Comparison of ENCODE assay signal across 23 mouse cellular contexts in the genomic region with DNA sequence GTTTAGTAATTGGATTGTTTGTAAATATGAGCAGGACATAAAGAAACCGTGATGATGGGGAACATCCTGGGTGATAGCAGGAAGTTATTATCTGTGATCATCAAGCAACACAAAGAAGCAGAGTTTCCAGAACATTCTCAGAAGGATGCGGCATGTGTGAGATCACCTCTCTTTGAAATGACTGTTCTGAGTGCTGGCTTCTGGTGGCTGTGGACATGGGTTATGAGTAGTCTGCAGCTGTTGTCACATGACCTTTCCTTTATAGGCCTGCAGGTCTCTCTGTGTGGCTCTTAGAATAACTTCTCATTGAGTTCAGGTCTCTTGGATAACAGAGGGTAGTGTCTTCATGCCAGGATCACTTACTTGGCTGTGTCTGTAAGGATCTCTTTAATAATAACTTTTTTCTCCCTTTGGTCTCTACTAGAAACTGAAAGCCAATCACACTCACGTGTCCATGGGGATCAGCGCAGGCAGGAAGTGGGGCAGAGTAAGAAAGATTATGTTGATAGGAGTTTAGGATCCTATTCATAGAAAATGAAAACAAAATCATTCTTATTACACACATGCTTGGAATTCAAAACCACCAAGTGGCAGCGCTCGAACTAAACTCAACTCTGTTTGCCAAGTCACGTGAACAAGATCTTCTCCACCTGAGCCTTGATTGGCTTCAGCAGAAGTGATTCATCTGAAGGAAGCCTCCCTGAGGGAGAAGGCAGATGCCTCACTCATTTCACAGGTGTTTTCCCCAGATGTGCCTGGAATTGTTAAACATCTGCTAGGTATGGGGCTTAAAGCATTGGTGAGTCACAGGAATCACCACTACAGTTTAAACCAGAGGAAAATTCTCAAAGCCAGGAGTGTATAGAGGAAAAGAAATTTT.
DNase-seq lines count a peak whose midpoint lies in the region; ATAC-seq and TF ChIP-seq lines count a peak whose summit lies in the region.
"Had no signal": no experiment of that assay in that cellular context is flagged by ENCODE, and none has a peak within 500 bp of the region (broad histone marks: within the 10 kb centered on the region; RNA-seq: fewer than 3 reads in every experiment).

No protein-coding gene starts in this region.

- in situ Hi-C loops in CH12.LX (cut with MboI; ENCODE audit: low pct_ligation_motif_present, low pct_unique_long_range_greater_than_20kb, low sequenced_read_pairs) = no loop called here

- H3K27ac ChIP-seq in CH12.LX (ENCODE audit: insufficient read depth, low read depth) = no peak overlapping the region
- no peak overlapping the region for H3K27ac ChIP-seq in liver, postnatal 0 days (ENCODE audit: low read depth)
- H3K27ac ChIP-seq in midbrain, embryonic 10.5 days (replicated peaks) = no peak overlapping the region
- no peak overlapping the region for H3K27ac ChIP-seq in intestine, embryonic 15.5 days
- H3K27ac ChIP-seq: embryonic facial prominence, embryonic 13.5 days; forebrain, embryonic 15.5 days; heart, embryonic 10.5 days; hindbrain, embryonic 13.5 days; hindbrain, postnatal 0 days had no signal

- H3ac ChIP-seq in C2C12 (ENCODE audit: control insufficient read depth, insufficient read length, low read depth) = no peak overlapping the region

- 0 out of 2 replicates have a peak overlapping the region, but pooled peaks have one; percentile 7 for H3K4me2 ChIP-seq in CH12.LX (ENCODE audit: insufficient read depth, low read depth, poor library complexity, severe bottlenecking)
- H3K4me2 ChIP-seq in liver, postnatal 0 days (ENCODE audit: low read depth, low read length) = no peak overlapping the region
- no peak overlapping the region for H3K4me2 ChIP-seq in intestine, embryonic 15.5 days (replicated peaks)
- H3K4me2 ChIP-seq: embryonic facial prominence, embryonic 13.5 days; forebrain, embryonic 15.5 days; hindbrain, embryonic 13.5 days had no signal

- no peaks in the 10 kb centered on the region for H3K79me3 ChIP-seq in C2C12 (ENCODE audit: low read depth)

- peak; percentile 26 for DNase-seq in CH12.LX (ENCODE audit: extremely low read depth)
- DNase-seq in thymus, postnatal 14 days = no peak
- DNase-seq in liver, postnatal 0 days = no peak
- no peak for DNase-seq in midbrain, embryonic 10.5 days (ENCODE audit: low spot score)
- DNase-seq: adrenal gland, adult 8-10 months; adrenal gland, postnatal 36 days; cerebellum, adult 2 months; cerebellum, postnatal 10 days; embryo, embryonic 11 days; gastrocnemius, postnatal 36 days; heart, adult 18-20 months; heart, postnatal 10 days had no signal

- no peaks in the 10 kb centered on the region for H3K36me3 ChIP-seq in C2C12 (ENCODE audit: control insufficient read depth, insufficient read depth)
- no peaks in the 10 kb centered on the region for H3K36me3 ChIP-seq in CH12.LX (replicated peaks in 1 of 2; ENCODE audit: control insufficient read depth in 1 of 2, insufficient read depth in 1 of 2, low read length in 1 of 2)
- no peaks in the 10 kb centered on the region for H3K36me3 ChIP-seq in liver, postnatal 0 days (replicated peaks; ENCODE audit: insufficient read depth, low read length)
- no peaks in the 10 kb centered on the region for H3K36me3 ChIP-seq in midbrain, embryonic 10.5 days
- H3K36me3 ChIP-seq in intestine, embryonic 15.5 days = no peaks in the 10 kb centered on the region
- H3K36me3 ChIP-seq: embryonic facial prominence, embryonic 13.5 days; forebrain, embryonic 15.5 days; heart, embryonic 10.5 days; hindbrain, embryonic 13.5 days had no signal

- TF ChIP-seq RAD21 in CH12.LX (IDR thresholded peaks at IDR 0.05; ENCODE audit: low read depth, low read length) = no peak

- no peak overlapping the region for H3K4me3 ChIP-seq in C2C12 (ENCODE audit: insufficient read depth, poor library complexity, severe bottlenecking)
- no peak overlapping the region for H3K4me3 ChIP-seq in CH12.LX (replicated peaks in 1 of 3; ENCODE audit: low read depth in 2 of 3, low read length in 2 of 3, poor library complexity in 1 of 3)
- H3K4me3 ChIP-seq in liver, postnatal 0 days (ENCODE audit: low read depth, low read length) = no peak overlapping the region
- no peak overlapping the region for H3K4me3 ChIP-seq in midbrain, embryonic 10.5 days
- no peak overlapping the region for H3K4me3 ChIP-seq in intestine, embryonic 15.5 days (replicated peaks)
- H3K4me3 ChIP-seq: embryonic facial prominence, embryonic 13.5 days; erythroblast, embryonic 14.5 days; forebrain, embryonic 15.5 days; heart, embryonic 10.5 days; hindbrain, embryonic 13.5 days had no signal

- ATAC-seq in common myeloid progenitor, adult 5-6 weeks (replicated peaks; ENCODE audit: low read depth, poor library complexity, severe bottlenecking) = peak; percentile 58; the same call in 1 of the 2 replicates
- peak; percentile 77 for ATAC-seq in inflammation-experienced regulatory T-cells, adult 6 months
- no peak for ATAC-seq in liver, postnatal 0 days
- ATAC-seq in intestine, embryonic 15.5 days = no peak
- ATAC-seq: forebrain, embryonic 15.5 days; hindbrain, postnatal 0 days; intestine, postnatal 0 days had no signal

- no peaks in the 10 kb centered on the region for H3K9me3 ChIP-seq in CH12.LX (replicated peaks; ENCODE audit: low read length)
- H3K9me3 ChIP-seq in liver, postnatal 0 days (ENCODE audit: low read length) = no peaks in the 10 kb centered on the region
- no peaks in the 10 kb centered on the region for H3K9me3 ChIP-seq in midbrain, embryonic 10.5 days (replicated peaks)
- H3K9me3 ChIP-seq in intestine, embryonic 15.5 days = no peaks in the 10 kb centered on the region
- H3K9me3 ChIP-seq: embryonic facial prominence, embryonic 13.5 days; forebrain, embryonic 15.5 days; heart, embryonic 10.5 days; hindbrain, embryonic 13.5 days had no signal

- no peak for TF ChIP-seq POLR2A in CH12.LX (IDR thresholded peaks at IDR 0.05; ENCODE audit: low read depth, low read length)

- TF ChIP-seq EP300 in CH12.LX (IDR thresholded peaks at IDR 0.05; ENCODE audit: low read length) = no peak
- TF ChIP-seq EP300 in liver, postnatal 0 days (IDR thresholded peaks at IDR 0.05; ENCODE audit: low read depth) = no peak

- H3K79me2 ChIP-seq in C2C12 (ENCODE audit: control insufficient read depth, insufficient read depth) (no peaks in the 10 kb centered on the region), CH12.LX (replicated peaks; ENCODE audit: control insufficient read depth, extremely low read depth, insufficient read depth, poor library complexity, severe bottlenecking) (no peaks in the 10 kb centered on the region)

- H3K4me1 ChIP-seq in CH12.LX (ENCODE audit: control insufficient read depth in 1 of 2, insufficient read depth in 2 of 2) = peaks cover 2 to 14% of the 10 kb centered on the region in 2 experiments; a peak in 3 of 4 replicates
- H3K4me1 ChIP-seq in liver, postnatal 0 days (ENCODE audit: insufficient read depth) = no peaks in the 10 kb centered on the region
- H3K4me1 ChIP-seq in midbrain, embryonic 10.5 days = no peaks in the 10 kb centered on the region
- no peaks in the 10 kb centered on the region for H3K4me1 ChIP-seq in intestine, embryonic 15.5 days (replicated peaks)
- H3K4me1 ChIP-seq: embryonic facial prominence, embryonic 13.5 days; forebrain, embryonic 15.5 days; heart, embryonic 10.5 days; hindbrain, embryonic 13.5 days had no signal

- TF ChIP-seq CTCF in C2C12 (IDR thresholded peaks at IDR 0.05; ENCODE audit: control insufficient read depth, insufficient read depth, insufficient read length) (no peak), CH12.LX (conservative IDR thresholded peaks at IDR 0.05 in 1 of 2, IDR thresholded peaks at IDR 0.05 in 1 of 2; ENCODE audit: low read depth in 2 of 2, low read length in 2 of 2) (no peak)
- TF ChIP-seq CTCF in liver, postnatal 0 days (IDR thresholded peaks at IDR 0.05; ENCODE audit: low read depth) = no peak

- 73% methylated on average over 7 of the region's 7 CpGs for WGBS in liver, postnatal 0 days (ENCODE audit: insufficient replicate concordance)
- 90% methylated on average over 7 of the region's 7 CpGs for WGBS in midbrain, embryonic 10.5 days
- 78% methylated on average over 7 of the region's 7 CpGs for WGBS in intestine, embryonic 15.5 days

- no peak overlapping the region for H3K9ac ChIP-seq in CH12.LX (ENCODE audit: insufficient read depth, low read depth)
- H3K9ac ChIP-seq in liver, postnatal 0 days (replicated peaks) = no peak overlapping the region
- H3K9ac ChIP-seq in intestine, embryonic 15.5 days = no peak overlapping the region
- H3K9ac ChIP-seq: embryonic facial prominence, embryonic 13.5 days; forebrain, embryonic 15.5 days; hindbrain, embryonic 13.5 days had no signal

- dilution Hi-C loops in CH12.LX (cut with MboI; ENCODE audit: extremely low pct_ligation_motif_present, extremely low pct_unique_long_range_greater_than_20kb, low sequenced_read_pairs) = no loop called here

- H3K27me3 ChIP-seq in C2C12 (ENCODE audit: control insufficient read depth, insufficient read depth, insufficient read length) (no peaks in the 10 kb centered on the region), CH12.LX (replicated peaks) (no peaks in the 10 kb centered on the region)
- no peaks in the 10 kb centered on the region for H3K27me3 ChIP-seq in liver, postnatal 0 days (ENCODE audit: insufficient read depth, low read length)
- no peaks in the 10 kb centered on the region for H3K27me3 ChIP-seq in midbrain, embryonic 10.5 days (ENCODE audit: low read depth, poor library complexity, severe bottlenecking)
- H3K27me3 ChIP-seq in intestine, embryonic 15.5 days (replicated peaks) = no peaks in the 10 kb centered on the region
- H3K27me3 ChIP-seq: embryonic facial prominence, embryonic 13.5 days; forebrain, embryonic 15.5 days; hindbrain, embryonic 13.5 days had no signal

TF ChIP-seq in C2C12, 6 proteins besides CTCF, POLR2A, EP300 and RAD21:
- peak; percentile 96 for TF ChIP-seq USF1 (IDR thresholded peaks at IDR 0.05; ENCODE audit: low read depth)
- TF ChIP-seq MYOD1 (IDR thresholded peaks at IDR 0.05; ENCODE audit: control insufficient read depth, insufficient read length, low read depth) = peak; percentile 67
- TF ChIP-seq FOSL1 (IDR thresholded peaks at IDR 0.05; ENCODE audit: insufficient read depth, low read length, poor library complexity, severe bottlenecking) = peak; percentile 40
- TF ChIP-seq MAX (IDR thresholded peaks at IDR 0.05) = no peak
- TF ChIP-seq MYOG (IDR thresholded peaks at IDR 0.05; ENCODE audit: control insufficient read depth, extremely low read depth, insufficient read length) = no peak
- TF ChIP-seq CEBPB (IDR thresholded peaks at IDR 0.05; ENCODE audit: low read depth) = no peak
TF ChIP-seq in C2C12: peak in this region for 3.

TF ChIP-seq in CH12.LX, 34 proteins besides CTCF, POLR2A, EP300 and RAD21:
- no peak for TF ChIP-seq IRF4 (IDR thresholded peaks at IDR 0.05; ENCODE audit: low read depth, low read length)
- TF ChIP-seq RCOR1 (conservative IDR thresholded peaks at IDR 0.05; ENCODE audit: low read depth, low read length) = no peak
- peak; percentile 70 for TF ChIP-seq BHLHE40 (IDR thresholded peaks at IDR 0.05; ENCODE audit: low read depth, low read length)
- TF ChIP-seq ETS1 (conservative IDR thresholded peaks at IDR 0.05; ENCODE audit: low read depth, low read length) = 0 out of 2 replicates have a peak, but pooled peaks have one; percentile 9
- no peak for TF ChIP-seq CHD1 (IDR thresholded peaks at IDR 0.05; ENCODE audit: low read depth, low read length)

Comparison
In these comparisons a context has a peak if more than half of its experiments do, and no peak if none do; other contexts are left out.
1. ATAC-seq: peak in common myeloid progenitor, adult 5-6 weeks (single experiment) and inflammation-experienced regulatory T-cells, adult 6 months (single experiment); none in liver, postnatal 0 days (single experiment) and intestine, embryonic 15.5 days (single experiment).